Comparison of ENCODE assay signal across 12 mouse cellular contexts in the genomic region with DNA sequence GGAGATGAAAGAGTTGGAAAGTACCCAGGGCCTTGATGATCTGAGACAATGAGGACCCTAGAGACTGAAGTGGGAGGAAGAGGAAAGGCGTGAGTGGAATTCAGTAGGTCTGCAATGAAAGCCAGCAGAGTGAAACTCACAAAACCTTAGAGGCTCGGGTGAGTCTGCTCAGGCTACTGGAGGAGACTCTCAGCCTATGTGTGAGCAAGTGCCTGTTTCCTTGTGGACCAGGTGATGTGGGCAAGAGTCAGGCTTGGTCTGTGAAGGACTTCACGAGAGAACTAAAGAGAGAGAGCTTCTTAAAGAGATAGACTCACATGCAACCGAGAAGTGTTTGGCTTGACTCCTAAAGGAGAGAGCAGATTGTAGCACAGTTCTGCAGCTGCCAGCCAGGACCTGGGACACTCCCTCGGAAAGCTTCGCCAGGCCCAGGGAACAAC. TPM values are rescaled to one million over a fixed set of nuclear protein-coding genes. Genes with fewer than 3 reads are reported as not detected.
DNase-seq lines count a peak whose midpoint lies in the region; ATAC-seq and TF ChIP-seq lines count a peak whose summit lies in the region.
"Had no signal": no experiment of that assay in that cellular context is flagged by ENCODE, and none has a peak within 500 bp of the region (broad histone marks: within the 10 kb centered on the region; RNA-seq: fewer than 3 reads in every experiment).

No protein-coding gene starts in this region.

- H3K36me3 ChIP-seq in heart, embryonic 12.5 days = no peaks in the 10 kb centered on the region
- H3K36me3 ChIP-seq in hindbrain, postnatal 0 days (ENCODE audit: insufficient read depth, low read length) = no peaks in the 10 kb centered on the region
- H3K36me3 ChIP-seq: embryonic facial prominence, embryonic 12.5 days; G1E had no signal

- no peak overlapping the region for H3K4me2 ChIP-seq in heart, embryonic 12.5 days
- H3K4me2 ChIP-seq in hindbrain, postnatal 0 days (ENCODE audit: low read depth, low read length) = no peak overlapping the region
- H3K4me2 ChIP-seq: embryonic facial prominence, embryonic 12.5 days had no signal

- 41% methylated on average over 6 of the region's 6 CpGs for WGBS in heart, embryonic 12.5 days
- WGBS in hindbrain, postnatal 0 days = 31% methylated on average over 6 of the region's 6 CpGs

- H3K4me1 ChIP-seq in heart, embryonic 12.5 days (replicated peaks) = peaks cover 10% of the 10 kb centered on the region
- no peaks in the 10 kb centered on the region for H3K4me1 ChIP-seq in hindbrain, postnatal 0 days (ENCODE audit: insufficient read depth, low read length)

- DNase-seq in heart, adult 8-10 months (ENCODE audit: low spot score) = peak; percentile 52
- DNase-seq in Patski (ENCODE audit: low read depth, low spot score) = peak; percentile 6
- peak; percentile 21 to 29 for DNase-seq in cerebellum, adult 18-20 months
- peak; percentile 18 for DNase-seq in hindbrain, postnatal 0 days (ENCODE audit: low spot score)
- no peak for DNase-seq in testis, postnatal 14 days (ENCODE audit: low spot score)
- no peak for DNase-seq in adrenal gland, postnatal 25 days
- DNase-seq: adrenal gland, adult 2 months had no signal

- POLR2A ChIA-PET in Patski (lab: Charles Lee) = interaction anchor here (1.4 kb wide), 1 partner anchor 9 kb away, joined by 3 read pairs; no protein-coding TSS in a partner anchor

- no peaks in the 10 kb centered on the region for H3K9me3 ChIP-seq in heart, embryonic 12.5 days (replicated peaks)
- H3K9me3 ChIP-seq in hindbrain, postnatal 0 days (ENCODE audit: low read length) = no peaks in the 10 kb centered on the region
- H3K9me3 ChIP-seq: embryonic facial prominence, embryonic 12.5 days; G1E had no signal

- in situ Hi-C loops in Patski (cut with MboI; ENCODE audit: low pct_unique_long_range_greater_than_20kb) = no loop called here

- CTCF ChIA-PET in Patski (lab: Charles Lee) = interaction anchor here (1.2 kb wide), 1 partner anchor 8 kb away, joined by 3 read pairs; no protein-coding TSS in a partner anchor

- no peaks in the 10 kb centered on the region for H3K27me3 ChIP-seq in heart, embryonic 12.5 days (replicated peaks)
- no peaks in the 10 kb centered on the region for H3K27me3 ChIP-seq in Patski
- no peaks in the 10 kb centered on the region for H3K27me3 ChIP-seq in hindbrain, postnatal 0 days (ENCODE audit: insufficient read depth, low read length)
- H3K27me3 ChIP-seq: embryonic facial prominence, embryonic 12.5 days had no signal

- H3K4me3 ChIP-seq in heart, embryonic 12.5 days = no peak overlapping the region
- no peak overlapping the region for H3K4me3 ChIP-seq in hindbrain, postnatal 0 days (ENCODE audit: low read length)
- H3K4me3 ChIP-seq: embryonic facial prominence, embryonic 12.5 days had no signal

- no peak overlapping the region for H3K9ac ChIP-seq in heart, embryonic 12.5 days
- H3K9ac ChIP-seq in hindbrain, postnatal 0 days (replicated peaks; ENCODE audit: low read length) = no peak overlapping the region
- H3K9ac ChIP-seq: embryonic facial prominence, embryonic 12.5 days had no signal

- ATAC-seq in heart, embryonic 12.5 days (ENCODE audit: insufficient number of reproducible peaks, low FRiP score) = no peak
- peak; percentile 48 for ATAC-seq in Patski
- 0 out of 2 replicates have a peak, but pooled peaks have one; percentile 27 for ATAC-seq in hindbrain, postnatal 0 days

- no peak overlapping the region for H3K27ac ChIP-seq in heart, embryonic 12.5 days (ENCODE audit: poor library complexity, severe bottlenecking)
- no peak overlapping the region; the same call in 1 of the 2 replicates for H3K27ac ChIP-seq in hindbrain, postnatal 0 days
- H3K27ac ChIP-seq: embryonic facial prominence, embryonic 12.5 days; kidney, postnatal 0 days had no signal

- TF ChIP-seq CTCF in Patski (IDR thresholded peaks at IDR 0.05) = no peak
- TF ChIP-seq CTCF in hindbrain, postnatal 0 days (IDR thresholded peaks at IDR 0.05; ENCODE audit: low read depth) = no peak

RNA-seq across cellular contexts. Expression of gene Stk33, which starts 29.4 kb away (rescaled TPM):
- total RNA-seq in heart, adult 8-10 months (2022) = under 1 TPM in 2 of 4 experiments, not detected in 2; 0.14 to 0.25 TPM
- polyA plus RNA-seq in heart, embryonic 12.5 days (2016; fragmentation: Nextera tagmentation; extraction: Ambion mirVana) = 0.26 TPM in 1 of 2 replicates, not detected in the other
- polyA plus RNA-seq in Patski (2021) = not detected
- 3.3 and 4.5 TPM in 2 replicates for total RNA-seq in hindbrain, postnatal 0 days (2014; rRNA removed)
- polyA plus RNA-seq in hindbrain, postnatal 0 days (2015; fragmentation: Nextera tagmentation; extraction: Ambion mirVana) = 4.6 and 6.2 TPM in 2 replicates
- 0.61 and 0.81 TPM in 2 replicates for total RNA-seq in adrenal gland, postnatal 25 days (2021)
- total RNA-seq: G1E had no signal
- polyA plus RNA-seq: G1E had no signal

RNA-seq across cellular contexts. Expression of gene Trim66, which starts 39.7 kb away (rescaled TPM):
- under 1 TPM; 0.13 to 0.37 (median 0.15) TPM for total RNA-seq in heart, adult 8-10 months (2022)
- polyA plus RNA-seq in heart, embryonic 12.5 days (2016; fragmentation: Nextera tagmentation; extraction: Ambion mirVana) = 0.03 TPM in 1 of 2 replicates, not detected in the other
- polyA plus RNA-seq in Patski (2021) = 0.32 TPM
- total RNA-seq in hindbrain, postnatal 0 days (2014; rRNA removed) = 2.9 and 4.5 TPM in 2 replicates
- 0.61 and 0.73 TPM in 2 replicates for polyA plus RNA-seq in hindbrain, postnatal 0 days (2015; fragmentation: Nextera tagmentation; extraction: Ambion mirVana)
- total RNA-seq in adrenal gland, postnatal 25 days (2021) = 0.19 and 0.33 TPM in 2 replicates
- polyA plus RNA-seq: limb, embryonic 11.5 days had no signal

RNA-seq across cellular contexts. Expression of gene Rpl27a, which starts 50.7 kb away (rescaled TPM):
- 100 to 1,000 TPM in 2 of 4 experiments, 10 to 100 TPM in 2; 82.2 to 125 (median 99.4) TPM for total RNA-seq in heart, adult 8-10 months (2022)
- polyA plus RNA-seq in heart, embryonic 12.5 days (2016; fragmentation: Nextera tagmentation; extraction: Ambion mirVana) = 80.5 and 83.4 TPM in 2 replicates
- polyA plus RNA-seq in Patski (2021) = 478 TPM
- 337 and 346 TPM in 2 replicates for total RNA-seq in hindbrain, postnatal 0 days (2014; rRNA removed)
- polyA plus RNA-seq in hindbrain, postnatal 0 days (2015; fragmentation: Nextera tagmentation; extraction: Ambion mirVana) = 100 and 104 TPM in 2 replicates
- total RNA-seq in adrenal gland, postnatal 25 days (2021) = 201 and 220 TPM in 2 replicates

Comparison
In these comparisons a context has a peak if more than half of its experiments do, and no peak if none do; other contexts are left out.
1. DNase-seq: peak in heart, adult 8-10 months (single experiment), Patski (single experiment), cerebellum, adult 18-20 months (2 of 2) and hindbrain, postnatal 0 days (single experiment); none in testis, postnatal 14 days (single experiment) and adrenal gland, postnatal 25 days (single experiment).